ENCODE assay signal across 8 mouse cellular contexts in the genomic region with DNA sequence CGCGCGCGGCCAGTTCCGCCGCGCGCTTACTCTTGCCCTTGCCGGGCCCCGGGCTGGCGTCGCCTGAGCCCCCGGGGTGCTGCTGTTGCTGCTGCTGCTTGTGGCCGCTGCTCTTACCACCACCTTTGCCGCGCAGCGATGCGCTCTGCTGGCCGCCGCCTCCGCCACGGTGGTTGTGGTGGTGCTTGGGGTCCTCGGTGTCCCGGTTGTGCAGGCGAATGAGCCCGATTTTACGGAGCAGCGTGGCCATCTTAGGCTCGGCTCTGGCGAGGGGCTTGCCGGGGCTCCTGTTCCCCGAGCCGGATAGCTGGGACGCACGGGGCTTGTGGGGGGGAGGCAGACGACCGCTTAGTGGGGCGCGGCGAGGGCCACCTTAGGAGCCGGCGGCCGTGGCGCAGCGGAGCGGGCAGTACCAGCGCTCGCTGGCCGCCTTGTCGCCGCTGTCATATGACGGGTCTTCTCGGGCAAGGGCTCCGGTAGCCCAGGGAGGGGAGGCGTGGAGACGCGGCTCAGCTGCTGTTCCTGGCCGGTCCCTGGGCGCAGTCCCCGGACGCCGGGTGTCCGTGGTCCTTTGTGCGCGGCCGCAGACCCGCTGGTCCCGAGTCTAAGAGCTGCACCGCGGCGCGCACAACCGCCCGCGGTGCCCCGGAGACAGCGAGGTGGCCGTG. TPM values are rescaled to one million over a fixed set of nuclear protein-coding genes. Genes with fewer than 3 reads are reported as not detected.
DNase-seq lines count a peak whose midpoint lies in the region; ATAC-seq lines count a peak whose summit lies in the region.

No protein-coding gene starts in this region.

- peaks cover 29% of the 10 kb centered on the region for H3K27me3 ChIP-seq in embryonic facial prominence, embryonic 11.5 days (ENCODE audit: control insufficient read depth, insufficient read depth, low read length)
- H3K27me3 ChIP-seq in limb, embryonic 13.5 days: peaks cover 65% of the 10 kb centered on the region

- no peaks in the 10 kb centered on the region for H3K36me3 ChIP-seq in embryonic facial prominence, embryonic 11.5 days (replicated peaks; ENCODE audit: control insufficient read depth, insufficient read depth, low read depth, low read length)
- no peaks in the 10 kb centered on the region for H3K36me3 ChIP-seq in limb, embryonic 13.5 days

- peak; percentile 76 for ATAC-seq in embryonic facial prominence, embryonic 11.5 days (replicated peaks; ENCODE audit: insufficient number of reproducible peaks, low FRiP score, low TSS enrichment, low read depth)
- ATAC-seq in limb, embryonic 13.5 days (ENCODE audit: low FRiP score, low read depth): peak; percentile 2; the same call in 1 of the 2 replicates

- H3K9me3 ChIP-seq in embryonic facial prominence, embryonic 11.5 days (replicated peaks; ENCODE audit: control insufficient read depth, low read length): no peaks in the 10 kb centered on the region
- H3K9me3 ChIP-seq in limb, embryonic 13.5 days: peaks cover 2% of the 10 kb centered on the region; the same call in 1 of the 2 replicates

- H3K9ac ChIP-seq in embryonic facial prominence, embryonic 11.5 days (replicated peaks; ENCODE audit: low read length): peak overlapping the region; percentile 64
- H3K9ac ChIP-seq in limb, embryonic 13.5 days: peak overlapping the region; percentile 80

- no peaks in the 10 kb centered on the region; the same call in 1 of the 2 replicates for H3K4me1 ChIP-seq in embryonic facial prominence, embryonic 11.5 days (ENCODE audit: control insufficient read depth, insufficient read depth, low read length)
- H3K4me1 ChIP-seq in limb, embryonic 13.5 days: peaks cover 19% of the 10 kb centered on the region; the same call in 1 of the 2 replicates

- H3K4me2 ChIP-seq in embryonic facial prominence, embryonic 11.5 days (ENCODE audit: low read depth, low read length): peak overlapping the region; percentile 88
- peak overlapping the region; percentile 96 for H3K4me2 ChIP-seq in limb, embryonic 13.5 days (replicated peaks)

- DNase-seq in kidney, adult 8-10 months: peak; percentile 7 to 12
- no peak for DNase-seq in kidney, postnatal 14 days
- peak; percentile 60 for DNase-seq in adrenal gland, adult 2 months
- peak; percentile 34 for DNase-seq in embryonic facial prominence, embryonic 11.5 days (ENCODE audit: low spot score)
- peak; percentile 34 for DNase-seq in heart, postnatal 4 days
- DNase-seq in neural tube, embryonic 10.5 days (ENCODE audit: extremely low spot score, low spot score): peak; percentile 73
- no peak for DNase-seq in natural killer cell, adult 2 months (ENCODE audit: low spot score in 2 of 2)

- H3K4me3 ChIP-seq in embryonic facial prominence, embryonic 11.5 days (ENCODE audit: low read depth, low read length): peak overlapping the region; percentile 63
- H3K4me3 ChIP-seq in limb, embryonic 13.5 days: peak overlapping the region; percentile 73

- no peak overlapping the region for H3K27ac ChIP-seq in embryonic facial prominence, embryonic 11.5 days (replicated peaks; ENCODE audit: low read depth, low read length)
- peak overlapping the region; percentile 33; the same call in 1 of the 2 replicates for H3K27ac ChIP-seq in limb, embryonic 13.5 days

- 0% methylated on average over 51 of the region's 78 CpGs for WGBS in embryonic facial prominence, embryonic 11.5 days
- WGBS in limb, embryonic 13.5 days: under 1% methylated on average over 75 of the region's 78 CpGs

RNA-seq across cellular contexts. Expression of gene Ube2ql1, which starts 0.5 kb away (rescaled TPM):
- 1 to 10 TPM; 1.1 to 3.1 TPM for total RNA-seq in adrenal gland, adult 2 months (2021)
- polyA plus RNA-seq in adrenal gland, adult 2 months (2012; rRNA removed): 2.0 and 2.8 TPM in 2 replicates
- polyA plus RNA-seq in embryonic facial prominence, embryonic 11.5 days (2014; fragmentation: Nextera tagmentation; extraction: Ambion mirVana): 2.6 and 3.2 TPM in 2 replicates
- 1 to 10 TPM; 1.3 to 1.4 TPM for total RNA-seq in heart, postnatal 4 days (2021)
- 4.3 and 4.8 TPM in 2 replicates for polyA plus RNA-seq in limb, embryonic 13.5 days (2015; fragmentation: Nextera tagmentation; extraction: Ambion mirVana)

Comparison
In these comparisons a context has a peak if more than half of its experiments do, and no peak if none do; other contexts are left out.
1. DNase-seq: peak in kidney, adult 8-10 months (2 of 2), adrenal gland, adult 2 months (single experiment), embryonic facial prominence, embryonic 11.5 days (single experiment), heart, postnatal 4 days (single experiment) and neural tube, embryonic 10.5 days (single experiment); none in kidney, postnatal 14 days (single experiment) and natural killer cell, adult 2 months (0 of 2).